Mouse (Mus musculus): ENCODE results near the gene Bcdin3d.

The Bcdin3d gene

GRCm38 (mm10) chr15:99438966-99439698, 35.4 kb downstream of the Bcdin3d start:
- DNase-seq: no peak

- DNase-seq: peak in 1 of 2 experiments; percentile 34
These were observed 40.6 kb downstream of the Bcdin3d start for GRCm38 (mm10) chr15:99433913-99434312.

GRCm38 (mm10) chr15:99433081-99433718, 41.3 kb downstream of the Bcdin3d start:
- no peak for DNase-seq

DNA sequence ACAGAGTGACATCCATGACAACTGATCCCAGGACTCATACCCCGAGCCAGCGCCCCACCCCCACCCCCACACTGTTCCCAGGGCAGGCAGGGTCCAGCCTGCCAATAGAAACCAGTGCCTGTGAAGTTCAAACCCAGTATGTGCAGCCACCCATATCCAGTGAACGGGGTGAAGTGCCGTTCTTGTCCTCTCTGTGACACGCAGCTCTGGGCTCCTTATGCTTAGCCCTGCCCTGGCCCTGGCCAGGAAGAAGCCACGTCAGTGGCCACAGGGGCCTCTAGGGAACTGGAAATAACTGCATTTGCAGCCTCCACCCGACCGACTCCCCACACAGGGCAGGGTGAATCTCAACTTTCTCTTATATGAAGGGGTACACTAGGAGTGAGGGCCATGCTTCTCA, 42.6 kb downstream of the Bcdin3d start:
- DNase-seq: no peak

GRCm38 (mm10) chr15:99431504-99431903, 43.0 kb downstream of the Bcdin3d start:
- no peak for DNase-seq

DNA sequence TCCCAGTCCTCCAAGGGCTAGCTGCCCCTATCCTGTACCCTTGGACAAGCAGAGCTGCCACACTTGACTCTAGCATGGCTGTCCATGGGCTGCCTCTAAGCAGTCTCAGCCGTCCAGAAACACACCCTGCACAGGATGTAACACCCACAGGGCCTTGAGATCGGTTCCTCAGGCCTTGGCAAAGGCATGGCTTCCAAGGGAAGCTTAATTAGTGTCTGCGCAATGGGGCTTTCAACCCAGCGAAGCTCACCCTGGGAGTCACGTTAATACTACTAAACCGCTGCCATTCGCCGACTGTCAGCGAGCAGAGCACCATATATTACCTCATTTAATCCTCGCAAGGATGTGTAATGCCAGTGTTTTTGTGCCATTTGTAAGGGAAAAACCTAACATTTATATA, 43.5 kb downstream of the Bcdin3d start:
- no peak for DNase-seq

DNA sequence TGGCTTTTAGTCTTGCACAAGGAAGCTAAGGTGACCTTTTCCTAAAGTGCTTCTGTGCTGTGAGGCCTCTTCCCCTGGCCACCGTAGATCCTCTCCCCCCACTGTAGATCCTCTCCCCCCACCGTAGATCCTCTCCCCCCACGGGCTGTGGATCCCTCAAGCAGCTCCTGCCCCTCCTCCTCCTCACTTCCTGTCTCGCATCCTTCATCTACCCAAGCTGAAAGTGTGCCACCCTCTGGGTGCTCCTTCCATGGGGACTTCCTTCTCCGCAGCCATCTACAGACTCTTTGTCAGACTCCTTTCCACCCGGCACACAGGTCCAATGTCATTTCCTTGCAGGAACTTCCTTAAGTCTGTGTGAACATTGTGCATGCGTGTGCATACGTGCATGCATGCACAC, 44.1 kb downstream of the Bcdin3d start:
- no peak for DNase-seq

GRCm38 (mm10) chr15:99423884-99424283, 50.6 kb downstream of the Bcdin3d start:
- no peak for DNase-seq

GRCm38 (mm10) chr15:99423131-99423530, 51.4 kb downstream of the Bcdin3d start:
- no peak for DNase-seq

GRCm38 (mm10) chr15:99422551-99422950, 52.0 kb downstream of the Bcdin3d start:
- DNase-seq: no peak

- DNase-seq: no peak
These were observed 52.9 kb downstream of the Bcdin3d start for GRCm38 (mm10) chr15:99421676-99422075.

DNA sequence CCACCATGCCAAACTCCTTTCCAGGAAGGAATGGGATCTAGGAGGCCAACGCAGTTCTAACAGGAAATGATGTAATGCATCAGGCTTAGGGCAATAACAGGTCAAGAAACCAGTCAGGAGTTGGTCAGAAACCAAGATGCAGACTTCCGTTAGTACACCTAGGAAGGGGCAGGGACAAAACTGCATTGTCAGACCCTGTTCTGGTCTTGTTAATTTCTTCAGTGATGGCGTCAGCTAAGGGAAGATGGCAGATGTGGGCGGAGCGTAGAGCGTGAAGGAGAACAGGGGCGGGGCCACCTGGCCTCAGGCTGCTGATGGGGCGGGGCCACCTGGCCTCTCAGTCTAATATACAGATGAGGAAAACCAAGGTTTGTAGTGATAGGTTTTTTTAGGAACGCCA, 53.4 kb downstream of the Bcdin3d start:
- DNase-seq: no peak

DNA sequence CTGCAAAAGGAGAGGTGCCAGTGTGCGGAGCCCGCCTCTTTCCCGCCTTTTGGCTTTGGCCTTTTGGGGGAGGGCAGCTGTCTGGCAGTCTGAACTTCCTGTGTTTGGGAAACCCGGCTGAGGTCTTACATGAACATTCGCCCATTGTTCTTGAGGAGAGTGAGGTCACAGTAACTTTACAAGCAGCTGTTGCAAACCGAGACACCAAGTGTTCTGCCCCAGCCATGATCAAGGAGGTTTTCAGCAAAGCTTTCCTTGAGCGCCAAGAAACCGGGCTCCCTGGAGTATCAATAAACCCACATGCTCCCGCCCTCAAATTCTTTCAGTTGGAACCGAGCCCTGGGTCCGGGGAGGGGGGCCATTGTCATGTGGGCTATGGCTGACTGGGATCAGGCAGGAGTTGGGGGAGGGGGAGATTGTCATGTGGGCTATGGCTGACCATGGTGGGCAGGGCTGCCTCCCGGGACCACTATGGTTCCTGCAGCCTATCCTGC, 54.0 kb downstream of the Bcdin3d start:
- DNase-seq: no peak

DNA sequence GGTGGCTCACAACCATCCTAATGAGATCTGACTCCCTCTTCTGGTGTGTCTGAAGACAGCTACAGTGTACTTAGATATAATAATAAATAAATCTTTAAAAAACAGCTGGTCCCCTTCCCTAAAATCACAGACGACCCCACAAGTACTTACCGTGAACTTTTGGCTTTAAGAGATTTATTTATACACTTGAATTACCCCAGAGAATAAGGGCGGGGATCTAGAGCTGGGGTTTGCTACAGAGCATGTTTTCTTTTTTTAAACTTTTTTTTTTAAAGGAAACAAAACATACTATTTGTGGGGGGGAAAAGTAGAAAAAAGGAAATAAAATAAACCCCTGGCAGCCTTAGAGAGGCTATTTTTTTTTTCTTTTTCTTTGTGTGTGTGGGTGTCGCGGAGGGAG, 54.4 kb downstream of the Bcdin3d start:
- DNase-seq: no peak

Data from cerebellum, postnatal 36 days (tissue).